Comparison of ENCODE assay signal across 8 mouse cellular contexts in the genomic region with DNA sequence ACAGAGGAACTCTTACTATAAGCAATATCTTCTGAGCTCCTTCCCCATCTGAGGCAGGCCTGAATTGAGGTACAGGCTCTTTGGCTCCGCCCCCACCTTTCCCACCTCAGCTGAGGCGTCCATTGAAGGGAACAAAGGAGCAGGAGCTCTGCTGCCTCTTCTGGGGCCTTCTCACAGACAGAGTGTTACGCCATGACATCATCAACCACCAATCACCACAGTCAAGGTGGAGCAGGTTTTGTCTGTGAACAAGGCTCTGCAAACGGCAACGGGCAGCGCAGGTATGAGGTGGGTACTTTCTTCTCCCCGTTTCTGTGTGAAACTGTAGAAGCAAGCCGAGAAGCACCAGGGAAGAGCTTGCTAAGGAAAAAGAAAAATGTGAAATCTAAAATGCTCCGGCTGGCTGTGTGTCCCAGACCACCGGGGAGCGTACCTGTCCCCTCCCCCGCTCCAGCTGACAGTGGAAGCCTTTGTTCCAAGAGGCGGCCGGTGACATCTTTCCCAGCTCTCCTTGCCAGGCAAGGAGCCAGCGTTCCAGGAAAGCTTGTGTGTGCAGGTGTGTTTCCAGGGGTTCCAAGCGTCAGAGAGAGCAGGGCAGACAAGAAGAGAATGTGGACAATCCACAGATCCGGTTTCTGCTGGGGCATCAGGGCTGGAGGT.
DNase-seq lines count a peak whose midpoint lies in the region; ATAC-seq lines count a peak whose summit lies in the region.

No protein-coding gene starts in this region.

- no peaks in the 10 kb centered on the region for H3K9me3 ChIP-seq in hindbrain, embryonic 14.5 days (ENCODE audit: control insufficient read depth, low read length)
- H3K9me3 ChIP-seq in limb, embryonic 13.5 days = no peaks in the 10 kb centered on the region

- peak; percentile 37 for DNase-seq in embryo, embryonic 10 days (ENCODE audit: low spot score)
- no peak for DNase-seq in embryo, embryonic 9.5 days (ENCODE audit: extremely low spot score)
- DNase-seq in brain, adult 2 months (ENCODE audit: low read depth, low spot score) = peak; percentile 84
- DNase-seq in hindbrain, embryonic 14.5 days (ENCODE audit: low spot score) = peak; percentile 73
- peak; percentile 60 to 75 for DNase-seq in right cerebral cortex, postnatal 10 days (ENCODE audit: low spot score in 2 of 2)
- DNase-seq in ovary, adult 18-20 months (ENCODE audit: low spot score) = no peak

- peaks cover 37% of the 10 kb centered on the region for H3K4me1 ChIP-seq in hindbrain, embryonic 14.5 days (replicated peaks; ENCODE audit: control insufficient read depth, insufficient read depth, low read length)
- H3K4me1 ChIP-seq in limb, embryonic 13.5 days = peaks cover 46% of the 10 kb centered on the region

- H3K27me3 ChIP-seq in hindbrain, embryonic 14.5 days (ENCODE audit: control insufficient read depth, insufficient read depth, low read length) = no peaks in the 10 kb centered on the region
- H3K27me3 ChIP-seq in limb, embryonic 13.5 days = no peaks in the 10 kb centered on the region

- WGBS in hindbrain, embryonic 14.5 days = 28% methylated on average over 17 of the region's 17 CpGs
- 27% methylated on average over 17 of the region's 17 CpGs for WGBS in limb, embryonic 13.5 days

- peak overlapping the region; percentile 27 for H3K4me3 ChIP-seq in hindbrain, embryonic 14.5 days (replicated peaks; ENCODE audit: low read length)
- peak overlapping the region; percentile 29 for H3K4me3 ChIP-seq in limb, embryonic 13.5 days

- peak overlapping the region; percentile 78 for H3K9ac ChIP-seq in hindbrain, embryonic 14.5 days
- H3K9ac ChIP-seq in limb, embryonic 13.5 days = peak overlapping the region; percentile 54

- ATAC-seq in hindbrain, embryonic 14.5 days (ENCODE audit: low FRiP score) = peak; percentile 93
- 0 out of 2 replicates have a peak, but pooled peaks have one; percentile 46 for ATAC-seq in limb, embryonic 13.5 days (ENCODE audit: low FRiP score, low read depth)
- ATAC-seq in megakaryocyte-erythroid progenitor cell, adult 5-6 weeks (replicated peaks; ENCODE audit: low FRiP score, low TSS enrichment, poor library complexity, severe bottlenecking) = no peak

- H3K4me2 ChIP-seq in hindbrain, embryonic 14.5 days (replicated peaks) = peak overlapping the region; percentile 55
- H3K4me2 ChIP-seq in limb, embryonic 13.5 days (replicated peaks) = peak overlapping the region; percentile 52

- H3K36me3 ChIP-seq in hindbrain, embryonic 14.5 days (replicated peaks; ENCODE audit: control insufficient read depth, insufficient read depth) = no peaks in the 10 kb centered on the region
- no peaks in the 10 kb centered on the region for H3K36me3 ChIP-seq in limb, embryonic 13.5 days

- peak overlapping the region; percentile 99 for H3K27ac ChIP-seq in hindbrain, embryonic 14.5 days
- H3K27ac ChIP-seq in limb, embryonic 13.5 days = peak overlapping the region; percentile 79

Comparison
In these comparisons a context has a peak if more than half of its experiments do, and no peak if none do; other contexts are left out.
1. DNase-seq: peak in embryo, embryonic 10 days (single experiment), brain, adult 2 months (single experiment), hindbrain, embryonic 14.5 days (single experiment) and right cerebral cortex, postnatal 10 days (2 of 2); none in embryo, embryonic 9.5 days (single experiment) and ovary, adult 18-20 months (single experiment).